Mouse (Mus musculus) large intestine, adult 2 months (tissue): ENCODE data around the gene Igflr1. TPM values are rescaled to one million over a fixed set of nuclear protein-coding genes. Genes with fewer than 3 reads are reported as not detected.

Source experiments
- DNase-seq: peaks from one replicate; pipeline ENCODE4 v3.0.0-alpha.2; 2012; ENCODE audit warnings: low read depth, low spot score
- WGBS: fragments of 180-500 bp; shearing (Covaris S2); methylation state at CpG from one replicate; pipeline ENCODE4 v1.1.7; 2018; 5-methylcytosine and 5-hydroxymethylcytosine counted together
- polyA plus RNA-seq: library from polyadenylated mRNA; depleted of rRNA; stranded (reverse); fragments of >200 nt; gene quantifications from 2 replicates; pipeline ENCODE4 v1.2.3, GENCODE M21; 2012

The Igflr1 gene
- polyA plus RNA-seq, 1 experiment = 10.3 TPM

- DNase-seq = no peak
- WGBS = 91% methylated on average over 28 of the region's 28 CpGs
Measured at GRCm38 (mm10) chr7:30586455-30587020, 21.3 kb downstream of the Igflr1 start.

GRCm38 (mm10) chr7:30587842-30588667 is 22.8 kb downstream of the Igflr1 start:
- under 1% methylated on average over 65 of the region's 67 CpGs for WGBS
- no peak for DNase-seq

GRCm38 (mm10) chr7:30588676-30589434 is 23.6 kb downstream of the Igflr1 start, which contains the start of gene Kmt2b:
Gene Kmt2b, minus strand, starts transcription at chr7:30588726.
- DNase-seq = peak; percentile 98
- under 1% methylated on average over 61 of the region's 68 CpGs for WGBS

GRCm38 (mm10) chr7:30589435-30590301 is 24.4 kb downstream of the Igflr1 start:
- 9% methylated on average over 40 of the region's 40 CpGs for WGBS
- DNase-seq = peak; percentile 64

GRCm38 (mm10) chr7:30590927-30591604 is 25.8 kb downstream of the Igflr1 start:
- 81% methylated on average over 9 of the region's 9 CpGs for WGBS
- no peak for DNase-seq

- WGBS = 82% methylated on average over 4 of the region's 4 CpGs
- DNase-seq = no peak
Measured at GRCm38 (mm10) chr7:30591605-30591951, 26.4 kb downstream of the Igflr1 start.

GRCm38 (mm10) chr7:30592772-30593423 is 27.7 kb downstream of the Igflr1 start:
- WGBS = 74% methylated on average over 5 of the region's 5 CpGs
- DNase-seq = no peak

GRCm38 (mm10) chr7:30593579-30594509 is 28.6 kb downstream of the Igflr1 start:
- no peak for DNase-seq
- WGBS = 59% methylated on average over 10 of the region's 10 CpGs

GRCm38 (mm10) chr7:30594510-30595024 is 29.3 kb downstream of the Igflr1 start:
- WGBS = 75% methylated on average over 4 of the region's 4 CpGs
- DNase-seq = no peak

- 79% methylated on average over 5 of the region's 5 CpGs for WGBS
- no peak for DNase-seq
Measured at GRCm38 (mm10) chr7:30596093-30596492, 30.9 kb downstream of the Igflr1 start.

- DNase-seq = no peak
- WGBS = 79% methylated on average over 5 of the region's 5 CpGs
Measured at GRCm38 (mm10) chr7:30596811-30597210, 31.6 kb downstream of the Igflr1 start.

- 93% methylated on average over 12 of the region's 12 CpGs for WGBS
Measured at GRCm38 (mm10) chr7:30598786-30599185, 33.6 kb downstream of the Igflr1 start, which contains the start of gene Zbtb32. Gene Zbtb32, minus strand, starts transcription at chr7:30598909.

GRCm38 (mm10) chr7:30599933-30600353 is 34.7 kb downstream of the Igflr1 start:
- WGBS = 3% methylated on average over 16 of the region's 16 CpGs
- peak; percentile 98 for DNase-seq

More at GRCm38 (mm10) chr7:30598786-30599185, 33.6 kb downstream of the Igflr1 start, which contains the start of gene Zbtb32:
- DNase-seq = no peak

- no peak for DNase-seq
- 42% methylated on average over 7 of the region's 7 CpGs for WGBS
Measured at GRCm38 (mm10) chr7:30600651-30601050, 35.4 kb downstream of the Igflr1 start.

- 3% methylated on average over 3 of the region's 3 CpGs for WGBS
- peak; percentile 72 for DNase-seq
Measured at GRCm38 (mm10) chr7:30602583-30602982, 37.4 kb downstream of the Igflr1 start.

- WGBS = 63% methylated on average over 8 of the region's 8 CpGs
- DNase-seq = no peak
Measured at GRCm38 (mm10) chr7:30604424-30604823, 39.2 kb downstream of the Igflr1 start.

GRCm38 (mm10) chr7:30604944-30605343 is 39.7 kb downstream of the Igflr1 start:
- WGBS = 81% methylated on average over 8 of the region's 8 CpGs
- no peak for DNase-seq
